Mouse (Mus musculus) liver, postnatal 0 days (tissue): ENCODE measurements at regions not wholly inside any gene's neighbourhood (a gene's known extent, or its start where the extent isn't known, plus 50 kb on each side); places are given as distances from the start of the nearest gene placed in this dataset.

Source experiments
- CTCF ChIP-seq: sonication (generic); IDR thresholded peaks from 2 replicates; pipeline ENCODE4 v1.5.1; 2016; ENCODE audit warnings: antibody characterized with exemption, low read depth
- EP300 ChIP-seq: IDR thresholded peaks from 2 replicates; pipeline ENCODE4 v1.6.1; 2016; ENCODE audit warnings: antibody characterized with exemption, low read depth, mild to moderate bottlenecking

DNA sequence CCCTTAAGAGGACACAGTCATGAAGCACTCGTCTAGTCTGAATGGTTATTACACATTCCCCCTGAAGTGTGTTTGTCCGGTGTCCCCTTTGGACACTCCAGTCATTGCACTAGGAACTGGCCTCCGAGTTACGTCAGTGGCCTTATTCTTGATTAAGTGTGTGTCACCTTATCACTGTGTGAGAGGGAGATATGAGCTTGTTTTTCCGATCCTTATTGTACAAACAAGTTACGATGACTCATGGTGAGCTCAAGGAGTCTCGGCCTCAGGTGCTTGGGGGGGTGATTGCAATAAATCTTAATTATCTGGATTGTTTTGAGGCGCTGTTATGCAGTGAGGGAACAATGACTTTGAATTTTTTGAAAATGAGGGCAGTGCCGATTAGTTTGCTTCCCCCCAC lies 241.8 kb upstream of the 1700056E22Rik start:
- TF ChIP-seq CTCF, result no peak
- peak; percentile 65 for TF ChIP-seq EP300
